Mouse (Mus musculus): ENCODE results near the gene Mark4. TPM values are rescaled to one million over a fixed set of nuclear protein-coding genes. Genes with fewer than 3 reads are reported as not detected.

The Mark4 gene
- total RNA-seq, 2 experiments from 2014 or later = 17.1 to 17.9 TPM

GRCm38 (mm10) chr7:19455819-19456495 lies 2.7 kb downstream of the Mark4 start:
- TF ChIP-seq CTCF (IDR thresholded peaks at IDR 0.05) = no peak
- peak overlapping the region; percentile 15; the same call in 1 of the 2 replicates for H3K4me3 ChIP-seq
- no peak overlapping the region for H3K27ac ChIP-seq
- intact Hi-C loops (cut with DNase I) = loop anchor here (5.0 kb wide), 2 partner anchors 49 to 116 kb away; no protein-coding TSS in a partner anchor
- no peak for DNase-seq

GRCm38 (mm10) chr7:19455186-19455585 lies 3.4 kb downstream of the Mark4 start:
- H3K27ac ChIP-seq = no peak overlapping the region
- no peak overlapping the region for H3K4me3 ChIP-seq
- intact Hi-C loops (cut with DNase I) = loop anchor here (5.0 kb wide), 2 partner anchors 48 to 117 kb away; no protein-coding TSS in a partner anchor
- no peak for DNase-seq
- no peak for TF ChIP-seq CTCF (IDR thresholded peaks at IDR 0.05)

GRCm38 (mm10) chr7:19449165-19449564 lies 9.5 kb downstream of the Mark4 start:
- intact Hi-C loops (cut with DNase I) = no loop called here
- Histone ChIP-seq H3K27ac (no peak overlapping the region), H3K4me3 (no peak overlapping the region)
- no peak for TF ChIP-seq CTCF (IDR thresholded peaks at IDR 0.05)
- DNase-seq = no peak

GRCm38 (mm10) chr7:19447689-19448088 lies 10.9 kb downstream of the Mark4 start:
- Histone ChIP-seq H3K4me3 (no peak overlapping the region), H3K27ac (no peak overlapping the region)
- TF ChIP-seq CTCF (IDR thresholded peaks at IDR 0.05) = no peak
- no peak for DNase-seq
- intact Hi-C loops (cut with DNase I) = no loop called here

GRCm38 (mm10) chr7:19444801-19445200 lies 13.8 kb downstream of the Mark4 start:
- DNase-seq = no peak
- no peak for TF ChIP-seq CTCF (IDR thresholded peaks at IDR 0.05)
- Histone ChIP-seq H3K4me3 (no peak overlapping the region), H3K27ac (no peak overlapping the region)
- intact Hi-C loops (cut with DNase I) = no loop called here

- Histone ChIP-seq H3K4me3 (no peak overlapping the region), H3K27ac (no peak overlapping the region)
- intact Hi-C loops (cut with DNase I) = no loop called here
- peak; percentile 94 for TF ChIP-seq CTCF (IDR thresholded peaks at IDR 0.05)
- DNase-seq = peak; percentile 84
These were observed 15.3 kb downstream of the Mark4 start for GRCm38 (mm10) chr7:19443344-19443743.

- H3K27ac ChIP-seq = no peak overlapping the region
These were observed 17.1 kb downstream of the Mark4 start for GRCm38 (mm10) chr7:19441448-19442091.

GRCm38 (mm10) chr7:19437048-19437447 lies 21.6 kb downstream of the Mark4 start:
- TF ChIP-seq CTCF (IDR thresholded peaks at IDR 0.05) = no peak
- no peak overlapping the region for H3K4me3 ChIP-seq
- no peak overlapping the region for H3K27ac ChIP-seq
- DNase-seq = no peak
- intact Hi-C loops (cut with DNase I) = no loop called here

More at GRCm38 (mm10) chr7:19441448-19442091, 17.1 kb downstream of the Mark4 start:
- H3K4me3 ChIP-seq = no peak overlapping the region
- DNase-seq = no peak
- intact Hi-C loops (cut with DNase I) = no loop called here
- no peak for TF ChIP-seq CTCF (IDR thresholded peaks at IDR 0.05)

- intact Hi-C loops (cut with DNase I) = no loop called here
- no peak for DNase-seq
- Histone ChIP-seq H3K27ac (no peak overlapping the region), H3K4me3 (no peak overlapping the region)
- TF ChIP-seq CTCF (IDR thresholded peaks at IDR 0.05) = no peak
These were observed 22.3 kb downstream of the Mark4 start for GRCm38 (mm10) chr7:19436276-19436675.

GRCm38 (mm10) chr7:19432475-19432874 lies 26.1 kb downstream of the Mark4 start:
- no peak for DNase-seq
- intact Hi-C loops (cut with DNase I) = no loop called here
- H3K4me3 ChIP-seq = no peak overlapping the region
- peak; percentile 43 for TF ChIP-seq CTCF (IDR thresholded peaks at IDR 0.05)
- no peak overlapping the region for H3K27ac ChIP-seq

GRCm38 (mm10) chr7:19430402-19430801 lies 28.2 kb downstream of the Mark4 start:
- TF ChIP-seq CTCF (IDR thresholded peaks at IDR 0.05) = no peak
- H3K4me3 ChIP-seq = no peak overlapping the region
- H3K27ac ChIP-seq = no peak overlapping the region
- intact Hi-C loops (cut with DNase I) = no loop called here
- no peak for DNase-seq

- Histone ChIP-seq H3K27ac (no peak overlapping the region), H3K4me3 (no peak overlapping the region)
- TF ChIP-seq CTCF (IDR thresholded peaks at IDR 0.05) = no peak
- intact Hi-C loops (cut with DNase I) = no loop called here
- DNase-seq = no peak
These were observed 28.9 kb downstream of the Mark4 start for GRCm38 (mm10) chr7:19429726-19430125.

GRCm38 (mm10) chr7:19427999-19428650 lies 30.5 kb downstream of the Mark4 start:
- no peak overlapping the region for H3K27ac ChIP-seq
- no peak for DNase-seq
- no peak for TF ChIP-seq CTCF (IDR thresholded peaks at IDR 0.05)
- intact Hi-C loops (cut with DNase I) = no loop called here
- H3K4me3 ChIP-seq = no peak overlapping the region
